Mouse (Mus musculus): ENCODE data around the gene Olfr1424.
A peak's percentile ranks its signal among the peaks of the same experiment; 100 is the strongest.

GRCm38 (mm10) chr19:12011560-12012556 lies 50.6 kb downstream of the Olfr1424 start:
- peak; percentile 66 for TF ChIP-seq CTCF (IDR thresholded peaks at IDR 0.05; ENCODE audit: borderline replicate concordance, insufficient read depth, low read length)
- TF ChIP-seq POLR2A (IDR thresholded peaks at IDR 0.05; ENCODE audit: low read depth, low read length) = 0 out of 2 replicates have a peak, but pooled peaks have one; percentile 45

Data from embryonic fibroblast, embryonic 13.5 days (primary cell).